Mouse (Mus musculus) stomach, postnatal 0 days (tissue): Measurements from ENCODE around the gene Cetn3.

Source experiments
- CTCF ChIP-seq: IDR thresholded peaks from 2 replicates; pipeline ENCODE4 v1.5.1; 2016; ENCODE audit warnings: antibody characterized with exemption, low read depth, mild to moderate bottlenecking, moderate library complexity
- EP300 ChIP-seq: optimal IDR thresholded peaks from 2 replicates; pipeline ENCODE3; 2016; ENCODE audit warnings: antibody characterized with exemption

GRCm38 (mm10) chr13:81838948-81839347 lies 56.1 kb downstream of the Cetn3 start:
- TF ChIP-seq CTCF (no peak), EP300 (no peak)
